Mouse (Mus musculus) liver, embryonic 15.5 days (tissue): ENCODE data around the gene Slc2a10. TPM values are rescaled to one million over a fixed set of nuclear protein-coding genes. Genes with fewer than 3 reads are reported as not detected.
"Not testable (repeated sequence)": the region's sequence is repeated elsewhere in the genome, so short reads cannot be mapped to it uniquely, and the experiment has no call there.

ENCODE experiments used
- ATAC-seq: fragments of 200-750 bp; cut with Nextera tagmentation; 2 replicates; pipeline ENCODE4 v1.8.0; 2017; ENCODE audit warnings: moderate number of reproducible peaks, mild to moderate bottlenecking, moderate library complexity; ENCODE audit not compliant: insufficient read depth
- H3K27ac ChIP-seq: fragments of 300-500 bp; sonication (generic); replicated peaks from 2 replicates; pipeline ENCODE4 v1.5.1; 2015; ENCODE audit warnings: mild to moderate bottlenecking, inconsistent platforms
- H3K27me3 ChIP-seq: fragments of 300-500 bp; sonication (generic); 2 replicates; pipeline ENCODE4 v1.6.1; 2015; ENCODE audit warnings: mild to moderate bottlenecking, inconsistent platforms
- H3K36me3 ChIP-seq: fragments of 300-500 bp; sonication (generic); replicated peaks from 2 replicates; pipeline ENCODE4 v1.6.1; 2015; ENCODE audit warnings: moderate library complexity, mild to moderate bottlenecking, inconsistent platforms
- H3K4me1 ChIP-seq: fragments of 300-500 bp; sonication (generic); replicated peaks from 2 replicates; pipeline ENCODE4 v1.6.1; 2015; ENCODE audit warnings: inconsistent platforms
- H3K4me2 ChIP-seq: fragments of 300-500 bp; sonication (generic); 2 replicates; pipeline ENCODE4 v1.6.1; 2015; ENCODE audit warnings: moderate library complexity, mild to moderate bottlenecking, inconsistent platforms
- H3K4me3 ChIP-seq: fragments of 300-500 bp; sonication (generic); replicated peaks from 2 replicates; pipeline ENCODE4 v1.5.1; 2015; ENCODE audit warnings: mild to moderate bottlenecking, inconsistent platforms
- H3K9ac ChIP-seq: fragments of 300-500 bp; sonication (generic); 2 replicates; pipeline ENCODE4 v1.6.1; 2015; ENCODE audit warnings: moderate library complexity, mild to moderate bottlenecking, inconsistent platforms
- H3K9me3 ChIP-seq: fragments of 300-500 bp; sonication (generic); replicated peaks from 2 replicates; pipeline ENCODE4 v1.6.1; 2016; ENCODE audit warnings: inconsistent platforms
- WGBS: fragments of 180-500 bp; shearing (Covaris S2); methylation state at CpG from one replicate; pipeline ENCODE4 v1.1.7; 2015; ENCODE audit warnings: mixed read lengths; ENCODE audit not compliant: insufficient replicate concordance; 5-methylcytosine and 5-hydroxymethylcytosine counted together
- polyA plus RNA-seq: library from polyadenylated mRNA; unstranded; fragments of >200 nt; fragmentation: Nextera tagmentation; extraction: Ambion mirVana; gene quantifications from 2 replicates; pipeline ENCODE4 v1.2.1, GENCODE M21; 2015

Slc2a10 gene
- polyA plus RNA-seq, 1 experiment from 2014 or later, result 0.29 TPM

DNA sequence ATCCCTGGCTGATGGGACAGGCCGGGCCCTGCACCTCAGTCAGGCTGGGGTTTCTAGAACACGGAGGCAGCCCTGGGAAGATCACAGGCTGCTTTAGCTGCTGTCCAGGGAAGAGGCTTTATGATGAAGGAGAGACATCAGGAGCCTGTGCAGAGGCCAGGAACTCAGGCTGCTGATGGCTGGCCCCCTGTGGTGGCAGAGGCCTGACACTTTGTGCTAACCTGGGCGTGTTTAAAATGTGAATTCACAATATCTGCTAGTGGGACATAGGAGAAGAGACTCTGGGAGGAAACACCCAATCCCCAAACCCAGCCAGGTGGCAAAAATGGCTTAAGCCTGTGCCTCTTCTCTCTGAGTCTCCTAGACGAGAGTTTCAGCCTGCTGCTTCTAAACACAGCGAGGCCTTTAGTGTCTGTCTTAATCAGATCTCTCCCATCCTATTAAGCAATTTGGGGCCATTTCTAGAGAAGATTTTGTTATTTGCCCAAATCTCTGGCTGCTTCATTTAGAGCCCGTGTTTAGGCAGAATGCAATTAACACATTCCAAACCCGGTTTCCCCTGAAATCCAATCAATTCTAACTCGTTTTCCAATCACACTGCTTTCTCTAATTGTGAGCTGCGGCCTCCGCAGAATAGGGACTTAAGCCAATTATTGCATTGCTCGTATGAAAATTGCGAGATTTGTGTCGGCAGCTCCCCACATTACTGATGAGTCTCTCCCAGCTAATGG, 39.5 kb downstream of the Slc2a10 start:
- H3K4me1 ChIP-seq, result no peaks in the 10 kb centered on the region
- H3K27me3 ChIP-seq, result no peaks in the 10 kb centered on the region
- no peaks in the 10 kb centered on the region for H3K9me3 ChIP-seq
- no peak overlapping the region for H3K4me3 ChIP-seq
- no peak overlapping the region for H3K27ac ChIP-seq
- H3K9ac ChIP-seq, result no peak overlapping the region
- no peaks in the 10 kb centered on the region for H3K36me3 ChIP-seq
- ATAC-seq, result no peak
- no peak overlapping the region for H3K4me2 ChIP-seq
- 58% methylated on average over 13 of the region's 13 CpGs for WGBS

DNA sequence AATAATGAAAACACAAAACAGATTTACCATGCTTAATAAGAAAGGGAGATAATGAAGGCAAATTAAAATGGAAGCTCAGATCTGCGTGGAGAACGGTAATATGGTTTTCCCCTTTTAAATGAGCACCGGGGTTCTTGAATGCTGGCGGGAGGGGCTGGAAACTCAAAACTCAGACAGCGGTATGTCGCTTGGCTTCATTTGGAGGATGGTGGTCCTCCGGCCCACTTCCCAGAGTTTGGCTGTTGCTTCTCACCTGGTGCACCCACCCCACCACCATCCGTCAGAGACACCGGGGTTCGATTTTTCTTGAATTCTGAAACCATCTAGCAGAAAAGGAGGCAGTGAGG, 40.1 kb downstream of the Slc2a10 start:
- Histone ChIP-seq H3K27me3 (no peaks in the 10 kb centered on the region; the same call in 1 of the 2 replicates), H3K9ac (no peak overlapping the region), H3K27ac (no peak overlapping the region), H3K9me3 (no peaks in the 10 kb centered on the region), H3K36me3 (no peaks in the 10 kb centered on the region), H3K4me1 (no peaks in the 10 kb centered on the region), H3K4me2 (no peak overlapping the region), H3K4me3 (no peak overlapping the region)
- 76% methylated on average over 10 of the region's 10 CpGs for WGBS
- no peak for ATAC-seq

DNA sequence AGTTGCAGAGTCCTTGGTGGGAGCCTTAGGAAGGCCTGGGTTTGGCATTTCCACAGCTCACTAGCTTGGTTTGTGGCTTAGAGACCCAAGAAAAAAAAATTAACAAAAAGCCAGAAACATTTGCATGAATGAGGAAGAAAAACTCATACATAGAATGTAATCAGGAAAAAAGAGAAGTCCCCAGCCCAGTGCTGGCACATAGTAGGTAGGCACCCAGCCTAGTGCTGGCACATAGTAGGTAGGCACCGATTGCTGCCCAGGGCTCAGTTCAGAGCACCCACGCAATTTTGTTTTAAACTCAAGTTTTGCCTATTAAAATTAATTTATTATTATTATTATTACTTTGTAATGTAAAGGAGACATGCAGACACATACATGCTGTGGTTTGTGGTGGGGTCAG, 42.1 kb downstream of the Slc2a10 start:
- no peak overlapping the region for H3K4me3 ChIP-seq
- H3K4me2 ChIP-seq, result no peak overlapping the region
- 76% methylated on average over 2 of the region's 2 CpGs for WGBS
- H3K9me3 ChIP-seq, result no peaks in the 10 kb centered on the region
- no peak for ATAC-seq
- no peaks in the 10 kb centered on the region; the same call in 1 of the 2 replicates for H3K27me3 ChIP-seq
- no peaks in the 10 kb centered on the region for H3K4me1 ChIP-seq
- H3K9ac ChIP-seq, result no peak overlapping the region
- H3K36me3 ChIP-seq, result no peaks in the 10 kb centered on the region
- no peak overlapping the region for H3K27ac ChIP-seq

DNA sequence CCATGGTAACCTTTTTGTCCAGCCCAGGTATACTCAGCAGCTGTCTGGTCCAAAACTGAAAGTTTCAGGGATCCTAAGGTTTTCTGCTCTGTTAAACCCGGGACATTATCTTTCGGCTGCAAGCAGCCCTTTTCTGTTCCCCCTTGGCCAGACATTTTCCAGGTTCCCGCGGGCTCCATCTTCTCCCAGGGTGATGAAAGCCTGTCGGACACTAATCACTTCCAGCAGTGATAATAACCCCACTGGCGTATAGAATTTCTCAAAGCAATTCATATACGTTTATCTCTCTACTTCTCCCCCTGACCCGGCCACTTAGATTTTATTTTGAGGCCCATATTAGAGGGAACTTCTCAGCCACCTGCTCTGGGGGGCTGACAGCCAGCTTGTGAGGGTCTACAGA, 42.8 kb downstream of the Slc2a10 start:
- no peak overlapping the region for H3K4me3 ChIP-seq
- no peaks in the 10 kb centered on the region for H3K36me3 ChIP-seq
- H3K4me2 ChIP-seq, result no peak overlapping the region
- H3K9me3 ChIP-seq, result no peaks in the 10 kb centered on the region
- H3K4me1 ChIP-seq, result no peaks in the 10 kb centered on the region
- no peak overlapping the region for H3K9ac ChIP-seq
- no peaks in the 10 kb centered on the region; the same call in 1 of the 2 replicates for H3K27me3 ChIP-seq
- ATAC-seq, result no peak
- WGBS, result 72% methylated on average over 8 of the region's 8 CpGs
- no peak overlapping the region for H3K27ac ChIP-seq

DNA sequence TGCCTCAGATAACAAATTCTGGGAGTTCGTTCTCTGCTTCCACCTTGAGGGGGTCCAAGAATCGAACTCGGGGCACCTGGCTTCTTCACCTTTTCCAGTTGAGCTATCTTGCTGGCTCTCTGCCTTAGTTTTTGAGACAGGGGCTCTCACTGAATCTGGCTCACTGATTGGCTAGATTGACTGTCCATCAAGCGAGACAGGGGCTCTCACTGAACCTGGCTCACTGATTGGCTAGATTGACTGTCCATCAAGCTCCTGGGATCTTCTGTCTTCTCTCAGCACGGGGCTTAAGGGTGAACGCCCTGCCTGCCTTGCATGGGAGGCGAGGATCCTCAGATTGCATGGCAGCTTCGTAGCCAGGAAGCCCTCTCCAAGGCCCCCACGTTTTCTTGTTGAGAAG, 43.8 kb downstream of the Slc2a10 start:
- WGBS, result 32% methylated on average over 9 of the region's 9 CpGs
- Histone ChIP-seq H3K4me2 (no peak overlapping the region), H3K9me3 (no peaks in the 10 kb centered on the region), H3K27ac (no peak overlapping the region), H3K4me3 (no peak overlapping the region), H3K4me1 (no peaks in the 10 kb centered on the region), H3K36me3 (no peaks in the 10 kb centered on the region), H3K27me3 (no peaks in the 10 kb centered on the region; the same call in 1 of the 2 replicates), H3K9ac (no peak overlapping the region)
- ATAC-seq, result no peak

DNA sequence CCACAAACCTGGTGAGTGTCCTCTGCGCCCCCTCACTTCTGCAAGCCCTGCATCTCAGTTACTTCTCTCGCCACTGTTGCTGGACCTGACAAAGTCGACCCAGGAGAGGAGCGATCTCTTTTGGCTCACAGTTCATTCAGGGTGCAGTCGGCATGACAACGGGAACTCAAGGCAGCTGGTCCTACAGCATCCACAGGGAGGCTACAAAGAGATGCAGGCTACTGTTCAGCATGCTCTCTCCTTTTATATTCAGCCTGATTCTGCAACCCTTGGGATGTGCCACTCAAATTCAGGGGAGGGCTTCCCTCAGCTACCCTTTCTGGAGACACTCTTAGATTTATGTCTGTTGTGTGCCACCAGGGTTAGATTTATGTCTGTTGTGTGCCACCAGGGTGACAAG, 45.0 kb downstream of the Slc2a10 start:
- H3K36me3 ChIP-seq, result no peaks in the 10 kb centered on the region
- 63% methylated on average over 6 of the region's 6 CpGs for WGBS
- H3K27me3 ChIP-seq, result no peaks in the 10 kb centered on the region; the same call in 1 of the 2 replicates
- H3K4me3 ChIP-seq, result no peak overlapping the region
- H3K27ac ChIP-seq, result no peak overlapping the region
- no peak overlapping the region for H3K9ac ChIP-seq
- no peaks in the 10 kb centered on the region for H3K4me1 ChIP-seq
- H3K9me3 ChIP-seq, result no peaks in the 10 kb centered on the region
- no peak overlapping the region for H3K4me2 ChIP-seq
- no peak for ATAC-seq

DNA sequence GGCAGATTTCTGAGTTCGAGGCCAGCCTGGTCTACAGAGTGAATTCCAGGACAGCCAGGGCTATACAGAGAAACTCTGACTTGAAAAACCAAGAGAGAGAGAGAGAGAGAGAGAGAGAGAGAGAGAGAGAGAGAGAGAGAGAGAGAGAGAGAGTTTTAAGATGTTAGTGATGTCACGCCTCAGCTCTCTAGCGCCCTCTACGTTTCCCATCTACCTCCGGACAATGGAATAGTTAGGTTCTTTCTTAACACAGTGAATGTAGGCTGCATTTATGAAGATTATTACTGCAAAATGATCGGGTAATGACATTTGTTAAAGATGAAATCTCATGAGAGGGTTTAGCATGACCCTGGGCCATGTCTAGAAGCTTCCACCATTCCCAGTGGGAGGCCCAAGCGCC, 46.8 kb downstream of the Slc2a10 start:
- H3K9ac ChIP-seq, H3K36me3 ChIP-seq, H3K4me3 ChIP-seq, H3K4me1 ChIP-seq, H3K27me3 ChIP-seq, H3K27ac ChIP-seq, ATAC-seq, H3K4me2 ChIP-seq, H3K9me3 ChIP-seq: not testable (repeated sequence)
- WGBS, result 57% methylated on average over 7 of the region's 7 CpGs

DNA sequence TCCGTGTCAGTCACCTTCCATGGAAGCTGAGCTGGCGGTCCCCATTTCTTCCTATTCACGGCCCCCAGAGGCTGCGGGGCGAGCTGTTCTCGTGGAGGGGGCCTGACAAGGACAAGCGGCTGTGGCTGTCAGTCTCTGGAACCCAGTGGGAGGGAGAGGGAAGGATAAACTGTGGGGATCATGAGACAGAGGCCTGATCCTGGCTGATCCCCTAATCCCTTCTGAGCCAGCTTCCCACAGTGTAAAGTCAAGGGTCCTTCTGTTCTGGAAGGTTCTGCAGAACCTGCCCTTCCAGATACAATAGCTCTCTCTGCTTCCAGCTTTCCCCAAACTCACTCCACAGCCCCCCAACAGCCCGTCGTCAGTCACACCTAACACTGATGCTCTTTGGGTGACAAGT, 50.5 kb downstream of the Slc2a10 start:
- Histone ChIP-seq H3K9ac (no peak overlapping the region), H3K9me3 (no peaks in the 10 kb centered on the region), H3K36me3 (no peaks in the 10 kb centered on the region), H3K27ac (no peak overlapping the region), H3K27me3 (no peaks in the 10 kb centered on the region), H3K4me2 (no peak overlapping the region), H3K4me1 (no peaks in the 10 kb centered on the region), H3K4me3 (no peak overlapping the region)
- 73% methylated on average over 9 of the region's 9 CpGs for WGBS
- ATAC-seq, result no peak

DNA sequence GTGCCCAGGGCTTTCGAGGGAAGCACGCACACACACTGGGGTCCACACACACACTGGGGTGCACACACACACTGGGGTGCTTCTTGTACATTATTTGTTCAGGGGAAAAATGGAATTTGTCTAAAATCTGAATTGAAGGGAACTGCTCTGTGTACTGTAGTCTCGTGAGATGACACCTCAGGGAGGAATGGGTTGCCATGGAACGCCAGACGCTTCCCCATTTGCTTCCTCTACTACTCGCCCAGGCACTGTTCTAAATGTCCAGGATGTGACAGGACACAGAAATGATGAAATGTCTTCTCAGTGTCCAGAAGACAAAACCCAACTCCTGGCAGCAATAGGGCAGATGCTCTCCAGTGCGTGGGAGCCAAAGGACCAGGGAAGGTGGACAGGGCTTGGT, 53.7 kb downstream of the Slc2a10 start:
- H3K9me3 ChIP-seq, result no peaks in the 10 kb centered on the region
- H3K27me3 ChIP-seq, result peaks cover 13% of the 10 kb centered on the region
- no peaks in the 10 kb centered on the region for H3K36me3 ChIP-seq
- no peak overlapping the region for H3K4me3 ChIP-seq
- H3K4me1 ChIP-seq, result no peaks in the 10 kb centered on the region
- no peak overlapping the region for H3K27ac ChIP-seq
- no peak overlapping the region for H3K4me2 ChIP-seq
- 54% methylated on average over 7 of the region's 7 CpGs for WGBS
- ATAC-seq, result no peak
- H3K9ac ChIP-seq, result no peak overlapping the region

DNA sequence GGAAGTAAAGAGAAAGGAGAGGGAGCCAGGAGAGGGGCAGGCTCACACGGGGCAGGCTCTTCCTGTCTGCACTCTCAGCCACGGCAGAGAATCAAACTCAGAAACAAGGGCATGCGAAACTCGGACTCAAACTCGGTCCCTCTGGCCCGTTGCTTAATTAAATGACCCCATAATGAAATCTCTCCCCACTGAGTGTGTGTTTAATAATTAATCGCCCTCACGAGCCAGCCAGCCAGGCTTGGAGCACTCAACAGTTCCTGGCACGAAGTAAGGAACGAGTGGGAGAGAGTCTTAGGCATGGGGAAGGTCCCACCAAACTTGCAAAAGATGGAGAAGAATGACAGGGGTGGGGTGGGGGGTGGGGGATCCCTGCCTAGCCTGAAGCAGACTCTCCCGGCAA, 55.3 kb downstream of the Slc2a10 start:
- no peak for ATAC-seq
- Histone ChIP-seq H3K4me3 (no peak overlapping the region), H3K4me2 (no peak overlapping the region), H3K4me1 (peaks cover 4% of the 10 kb centered on the region), H3K27ac (no peak overlapping the region), H3K36me3 (no peaks in the 10 kb centered on the region), H3K9me3 (no peaks in the 10 kb centered on the region), H3K9ac (no peak overlapping the region), H3K27me3 (peaks cover 28% of the 10 kb centered on the region)
- WGBS, result 30% methylated on average over 11 of the region's 11 CpGs

DNA sequence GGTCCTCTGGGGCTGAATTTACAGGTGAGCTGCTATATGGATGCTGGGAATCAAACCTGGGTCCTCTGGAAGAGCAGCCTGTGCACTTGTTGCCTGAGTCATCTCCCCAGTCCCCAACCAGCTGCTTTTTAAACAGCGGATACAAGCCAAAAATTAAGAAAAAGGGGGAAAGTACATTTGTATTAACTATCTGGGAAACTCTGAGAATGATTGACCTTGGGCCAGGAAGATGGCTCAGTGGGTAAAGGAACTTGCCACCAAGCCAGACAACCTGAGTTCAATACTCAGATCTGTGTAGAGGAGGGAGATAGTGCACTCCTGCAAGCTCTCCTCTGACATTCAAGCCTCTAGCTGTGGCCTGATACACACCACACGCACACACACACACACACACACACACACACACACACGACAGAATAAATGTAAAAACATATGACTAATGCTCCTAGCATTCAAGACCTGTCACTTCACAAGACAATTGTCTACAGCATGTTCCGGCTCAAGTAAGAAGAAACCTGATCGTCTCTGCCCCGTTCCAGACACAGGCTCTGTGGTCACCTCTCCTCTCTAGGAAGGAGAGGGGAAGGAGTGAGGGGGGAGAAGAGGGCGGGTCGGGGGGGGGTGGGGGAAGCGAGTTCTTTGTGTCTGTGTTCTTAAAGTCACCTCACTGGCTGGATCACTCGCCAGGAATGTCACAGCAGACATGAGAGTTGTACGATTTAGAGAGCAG, 56.1 kb downstream of the Slc2a10 start:
- Histone ChIP-seq H3K9ac (no peak overlapping the region), H3K27me3 (peaks cover 36% of the 10 kb centered on the region), H3K4me2 (no peak overlapping the region), H3K9me3 (no peaks in the 10 kb centered on the region), H3K27ac (no peak overlapping the region), H3K4me3 (no peak overlapping the region), H3K36me3 (no peaks in the 10 kb centered on the region), H3K4me1 (peaks cover 4% of the 10 kb centered on the region)
- 14% methylated on average over 11 of the region's 11 CpGs for WGBS
- ATAC-seq, result no peak
